Mouse (Mus musculus) regulatory T cell (primary cell): Measurements from ENCODE around the gene 1700066M21Rik.

Experiments used
- in situ Hi-C: fragments of 300-600 bp; cut with MboI, MseI; formaldehyde crosslinking; loops from one replicate; pipeline ENCODE4 v1.15.1; 2025; ENCODE audit warnings: high pct_unique_total_duplicates

1700066M21Rik gene

DNA sequence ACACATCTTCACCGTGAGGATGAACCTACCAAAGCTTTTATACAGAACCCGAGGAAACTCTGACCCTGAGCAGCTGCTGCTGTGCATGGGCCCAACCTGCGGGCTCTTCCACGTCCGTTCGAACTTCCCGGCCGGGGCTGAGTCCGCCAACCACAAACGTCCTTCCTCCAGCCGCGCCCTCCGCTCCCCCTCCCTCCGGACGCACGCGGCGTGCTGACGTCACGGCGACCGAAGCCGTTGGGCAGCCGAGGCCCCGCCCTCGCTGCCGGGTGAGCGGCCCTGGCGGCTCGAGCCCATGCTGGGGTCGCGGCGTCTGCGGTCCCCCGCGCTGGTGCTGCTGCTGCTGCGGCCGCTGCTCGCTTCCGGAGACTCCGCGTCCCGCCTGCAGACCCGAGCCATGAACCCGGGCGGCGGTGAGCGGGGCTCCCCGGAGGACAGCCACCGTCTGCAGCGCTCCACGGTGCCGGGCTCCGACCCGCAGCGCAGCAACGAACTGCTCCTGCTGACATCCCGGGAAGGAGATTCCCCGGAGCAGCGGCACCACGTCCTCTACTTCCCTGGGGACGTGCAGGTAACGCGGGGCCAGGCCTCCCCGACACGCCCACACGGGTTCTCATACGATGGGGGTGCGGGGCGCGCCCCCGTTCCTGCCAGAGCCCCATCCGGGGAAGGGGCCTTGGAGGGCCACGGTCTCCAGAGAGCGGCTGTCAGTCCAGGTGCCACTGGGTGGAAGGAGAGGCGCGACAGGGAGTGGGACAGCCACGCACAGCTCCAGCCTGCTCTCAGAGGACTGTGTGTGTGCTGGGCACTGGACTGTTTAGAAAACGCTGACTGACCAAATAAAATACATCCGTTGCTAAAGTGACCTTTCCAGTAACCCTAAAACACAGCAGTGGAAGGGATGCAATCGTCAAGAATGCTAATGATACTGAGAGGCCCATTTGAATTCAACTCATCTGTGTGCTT lies at the start of gene 1700066M21Rik:
Gene 1700066M21Rik (plus strand): TSS at position 245 of the 966 bp plus-strand sequence.
- in situ Hi-C loops, result no loop called here

DNA sequence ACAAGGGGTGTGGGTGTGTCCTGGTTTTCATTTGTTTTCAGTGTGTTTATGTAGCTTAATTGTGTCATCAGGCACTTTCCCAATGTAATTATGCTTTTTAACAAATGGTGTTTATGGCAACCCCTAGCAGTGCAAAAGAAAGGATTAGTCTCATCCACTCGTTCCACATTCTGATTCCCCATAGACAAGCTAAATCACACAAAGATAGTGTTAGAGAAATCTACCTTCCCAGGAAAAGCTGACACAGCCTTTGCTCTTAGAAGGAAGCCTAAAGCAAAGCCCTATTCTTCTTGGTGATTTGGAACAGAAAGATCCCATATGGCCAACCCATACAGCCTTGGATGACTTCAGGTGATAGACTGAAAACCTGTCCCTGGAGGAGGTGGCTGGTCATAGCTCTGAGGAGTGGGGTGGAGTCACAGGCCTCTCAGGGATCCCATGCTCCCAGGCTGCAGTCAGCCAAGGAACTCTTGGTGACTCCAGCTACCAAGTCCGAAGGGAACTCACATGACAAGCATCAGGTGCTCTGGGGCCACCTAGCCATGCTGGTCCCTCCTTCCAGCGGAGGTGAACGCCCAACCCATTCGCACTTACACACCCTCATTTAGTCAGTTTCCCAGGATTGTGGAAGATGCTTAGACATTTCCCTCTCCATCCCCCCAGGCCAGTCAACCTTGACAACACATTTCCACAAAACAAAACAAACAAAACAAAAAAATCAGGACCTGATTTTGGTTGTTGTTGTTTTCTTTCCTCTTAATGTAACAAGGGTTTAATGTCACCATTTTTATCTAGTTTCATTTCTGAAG lies 47.9 kb upstream of the 1700066M21Rik start:
- in situ Hi-C loops, result no loop called here

DNA sequence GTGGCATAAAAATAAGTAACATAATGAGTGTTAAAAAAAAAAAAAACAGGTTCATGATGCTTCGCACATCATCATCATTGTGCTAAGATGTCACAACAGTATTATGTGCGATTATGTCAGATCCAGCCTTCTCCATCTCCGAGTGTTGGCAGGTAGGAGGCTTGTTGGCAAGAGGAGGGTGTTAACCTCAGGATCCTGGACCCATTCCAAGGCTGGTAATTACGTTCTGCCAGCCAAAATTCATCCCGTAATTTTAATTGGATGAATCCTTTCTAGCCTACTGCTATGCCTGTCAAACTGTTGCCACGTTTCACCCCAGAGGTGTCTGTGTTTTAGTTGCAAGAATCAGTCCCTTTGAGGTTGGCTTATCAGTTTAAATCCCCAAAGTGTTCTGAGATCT lies 47.2 kb upstream of the 1700066M21Rik start:
- in situ Hi-C loops, result no loop called here

DNA sequence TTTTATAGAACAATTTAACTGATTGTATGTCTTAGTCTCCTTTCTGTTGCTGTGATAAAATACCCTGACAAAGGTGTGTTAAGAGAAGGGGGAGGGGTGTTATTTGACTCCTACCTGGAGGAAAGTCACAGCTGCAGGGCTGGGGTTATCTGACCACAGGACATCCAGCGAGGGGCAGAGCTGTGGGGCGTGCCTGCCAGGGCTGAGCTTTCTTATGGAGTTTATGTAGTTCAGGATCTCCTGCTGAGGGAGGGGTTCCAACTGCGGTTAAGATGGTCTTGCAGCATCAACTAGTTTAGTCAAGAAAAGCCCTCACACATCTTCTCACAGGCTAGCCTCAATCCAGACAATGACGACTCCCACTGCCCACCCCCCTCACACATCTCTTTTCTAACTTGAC lies 45.4 kb upstream of the 1700066M21Rik start:
- in situ Hi-C loops, result no loop called here

DNA sequence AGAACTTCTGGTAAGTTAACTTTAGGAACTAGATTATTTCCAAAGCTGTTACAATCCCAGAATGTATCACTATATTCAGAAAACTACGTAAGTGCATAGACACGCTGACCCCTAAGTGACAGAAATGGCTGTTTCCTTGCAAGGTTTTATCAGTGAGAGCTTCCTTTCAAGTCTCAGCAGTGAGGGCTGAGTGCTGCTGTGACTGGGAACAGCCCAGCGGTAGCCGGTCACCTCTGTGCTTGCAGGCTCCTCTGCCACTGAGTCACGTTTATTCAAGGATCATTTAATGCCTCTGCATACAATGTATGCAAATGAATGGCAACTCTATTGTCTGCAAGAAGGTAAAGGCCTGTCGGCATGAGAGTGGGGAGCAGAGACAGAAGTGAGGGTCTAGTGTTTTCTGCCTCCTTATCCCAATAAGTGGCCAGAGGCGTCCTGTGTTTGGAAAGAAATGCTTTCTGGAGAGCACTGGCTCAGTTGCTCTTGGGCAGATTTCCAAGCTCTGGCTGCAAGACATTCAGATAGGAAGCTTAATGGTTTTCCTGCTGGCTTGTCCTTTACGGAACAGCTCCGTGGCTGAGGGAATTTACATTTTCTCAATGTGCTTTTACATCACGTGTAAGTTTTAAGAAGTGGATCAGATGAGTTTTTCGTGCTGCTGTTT lies 43.7 kb upstream of the 1700066M21Rik start:
- in situ Hi-C loops, result no loop called here

DNA sequence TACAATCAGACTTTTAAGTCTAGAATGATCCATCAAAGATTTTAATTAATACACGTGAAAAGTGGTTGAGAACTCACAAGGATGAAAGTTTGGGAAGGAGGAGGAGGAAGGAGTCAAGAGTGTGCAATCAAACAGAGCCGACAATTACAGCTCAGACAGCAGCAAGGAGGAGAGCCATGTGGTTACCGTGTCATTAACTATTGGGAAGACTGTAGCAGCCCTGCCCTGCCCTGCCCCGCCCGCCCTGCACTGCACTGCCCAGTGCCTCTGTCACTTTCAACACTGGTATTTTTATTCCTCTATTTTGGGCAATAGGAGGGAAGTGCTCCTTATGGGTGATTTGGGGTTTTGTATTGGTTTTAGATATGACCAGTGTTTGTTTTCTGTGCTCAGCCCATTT lies 42.2 kb upstream of the 1700066M21Rik start:
- in situ Hi-C loops, result no loop called here

DNA sequence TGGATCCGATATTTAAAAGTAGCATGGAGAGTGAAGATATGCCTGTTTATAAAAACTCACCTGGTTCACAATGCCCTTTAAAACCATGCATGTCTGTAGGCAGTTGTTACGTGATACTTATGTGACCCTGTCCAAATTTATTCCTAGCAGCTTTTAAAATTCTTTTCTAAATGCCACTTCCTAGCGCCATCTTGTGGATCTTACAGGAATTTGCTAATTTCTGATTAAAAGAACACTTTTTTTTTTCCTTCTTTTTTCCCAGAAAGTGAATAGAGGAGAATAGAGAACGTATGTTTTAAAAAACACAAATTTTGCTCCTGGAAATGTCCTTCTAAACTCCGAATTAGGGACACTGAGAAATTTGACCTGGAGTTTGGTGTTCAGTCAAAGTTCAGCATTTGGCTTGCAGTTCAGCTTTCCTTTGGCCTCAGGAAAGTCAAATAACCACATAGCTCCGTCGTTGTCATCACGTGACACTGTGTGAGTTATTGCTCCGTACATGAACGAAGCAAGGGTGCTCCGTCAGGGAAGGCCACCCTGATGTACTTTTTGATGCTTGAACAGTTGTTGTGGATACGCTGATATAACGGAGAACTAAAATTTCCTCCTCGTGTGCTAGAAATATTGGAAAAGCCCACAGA lies 38.1 kb upstream of the 1700066M21Rik start:
- in situ Hi-C loops, result no loop called here

DNA sequence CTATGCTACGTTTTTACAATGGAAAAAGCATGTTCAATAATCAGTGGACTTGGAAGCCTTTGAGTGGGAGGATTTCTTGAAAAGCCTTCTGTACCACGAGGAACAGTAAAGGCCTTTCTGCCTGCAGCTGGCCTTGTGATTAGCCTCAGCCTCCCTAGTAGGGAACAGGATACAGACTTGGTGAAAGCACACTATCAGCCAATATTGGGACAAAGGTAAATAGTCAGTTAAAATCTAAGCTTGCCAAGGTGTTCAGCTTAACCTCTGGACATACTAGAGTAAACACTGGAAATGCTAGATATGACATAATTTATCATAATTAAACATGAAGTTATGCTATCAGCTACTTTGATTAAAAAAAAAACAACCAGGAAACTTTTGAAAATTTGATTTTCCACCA lies 36.2 kb upstream of the 1700066M21Rik start:
- in situ Hi-C loops, result no loop called here

DNA sequence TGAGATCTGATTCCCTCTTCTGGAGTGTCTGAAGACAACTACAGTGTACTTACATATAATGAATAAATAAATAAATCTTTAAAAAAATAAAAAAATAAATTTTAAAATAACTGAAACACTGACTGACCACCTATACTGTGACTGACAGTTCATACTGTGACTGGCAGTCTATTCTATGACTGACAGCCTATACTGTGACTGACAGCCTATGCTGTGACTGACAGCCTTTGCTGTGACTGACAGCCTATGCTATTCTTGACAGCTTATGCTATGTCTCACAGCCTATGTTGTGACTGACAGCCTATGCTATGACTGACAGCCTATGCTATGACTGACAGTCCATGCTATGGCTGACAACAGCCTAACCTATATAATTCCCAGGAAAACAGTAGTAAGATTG lies 29.9 kb upstream of the 1700066M21Rik start:
- in situ Hi-C loops, result no loop called here

DNA sequence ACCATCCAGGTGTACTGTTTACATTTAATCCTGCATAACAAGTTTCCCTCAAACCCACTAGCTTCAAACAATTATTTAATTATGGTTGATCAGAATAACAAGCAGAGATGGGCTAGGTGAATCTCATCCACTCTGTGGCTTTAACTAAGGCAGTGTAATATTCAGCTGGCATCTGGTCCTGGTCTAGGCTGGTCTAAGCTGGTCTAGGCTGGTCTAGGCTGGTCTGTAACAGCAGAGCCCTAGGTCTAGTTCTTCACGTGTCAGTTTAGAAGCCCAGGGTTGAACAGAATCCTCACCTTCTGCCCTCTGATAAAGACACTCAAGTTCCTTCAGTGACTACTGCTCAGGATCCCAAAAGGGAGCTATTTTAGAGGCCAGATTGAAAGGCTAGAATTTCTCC lies 25.5 kb upstream of the 1700066M21Rik start:
- in situ Hi-C loops, result no loop called here

DNA sequence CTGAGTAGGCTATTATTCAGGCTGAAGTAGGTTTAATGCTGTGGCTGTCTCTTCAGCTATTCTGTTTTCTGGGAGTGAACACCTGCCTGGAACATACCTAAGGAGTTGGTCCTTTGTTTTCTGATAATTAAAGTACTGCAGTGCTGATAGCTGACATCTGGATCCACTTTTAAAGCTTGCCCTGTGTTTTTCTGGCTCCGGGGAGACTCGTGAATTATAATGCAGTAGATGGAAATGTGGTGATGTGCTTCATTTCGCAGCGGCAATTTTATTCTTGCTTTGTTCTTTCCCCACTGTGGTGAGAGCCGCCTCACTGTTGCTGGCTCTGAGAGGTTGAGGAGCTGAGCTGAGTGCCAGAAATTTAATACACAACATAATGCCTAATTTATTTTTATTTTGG lies 18.9 kb upstream of the 1700066M21Rik start:
- in situ Hi-C loops, result no loop called here

DNA sequence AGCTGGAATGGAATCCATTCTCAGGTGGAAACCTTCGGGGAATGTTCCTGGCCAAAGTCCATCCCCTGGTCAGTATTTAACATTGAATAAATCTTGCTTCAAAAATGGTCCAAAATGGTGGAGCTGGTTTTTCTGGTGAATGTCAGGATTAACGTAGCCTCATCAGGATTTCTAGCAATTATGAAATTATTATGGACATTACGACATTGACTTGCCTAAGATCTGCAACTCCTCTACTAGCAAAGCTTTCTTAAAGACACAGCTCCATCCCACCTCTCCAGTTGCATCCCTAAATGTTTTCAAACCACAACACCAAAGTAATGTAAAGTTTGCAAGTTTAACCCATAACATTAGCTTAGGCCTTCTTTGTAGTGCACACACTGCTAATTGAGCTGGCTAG lies 10.0 kb upstream of the 1700066M21Rik start:
- in situ Hi-C loops, result no loop called here

DNA sequence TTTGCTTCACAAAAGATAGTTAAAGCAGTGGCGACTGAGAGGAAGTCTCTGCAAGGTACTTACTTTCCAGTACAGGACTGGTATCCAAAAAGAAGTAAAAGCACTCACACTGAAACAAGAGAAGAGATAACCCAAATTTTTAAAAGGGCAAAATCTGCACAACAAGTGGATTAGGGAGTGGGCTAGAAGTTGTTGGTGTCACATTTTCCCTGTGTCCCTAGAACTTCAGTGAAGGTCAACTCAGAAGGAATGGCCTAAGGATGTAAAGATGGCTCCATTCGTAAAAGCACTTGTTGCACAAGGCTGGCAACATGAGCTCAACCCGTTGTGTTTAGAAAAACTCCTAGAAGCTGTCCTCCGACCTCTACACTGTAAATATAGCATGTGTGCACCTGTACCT lies 8.3 kb upstream of the 1700066M21Rik start:
- in situ Hi-C loops, result no loop called here

DNA sequence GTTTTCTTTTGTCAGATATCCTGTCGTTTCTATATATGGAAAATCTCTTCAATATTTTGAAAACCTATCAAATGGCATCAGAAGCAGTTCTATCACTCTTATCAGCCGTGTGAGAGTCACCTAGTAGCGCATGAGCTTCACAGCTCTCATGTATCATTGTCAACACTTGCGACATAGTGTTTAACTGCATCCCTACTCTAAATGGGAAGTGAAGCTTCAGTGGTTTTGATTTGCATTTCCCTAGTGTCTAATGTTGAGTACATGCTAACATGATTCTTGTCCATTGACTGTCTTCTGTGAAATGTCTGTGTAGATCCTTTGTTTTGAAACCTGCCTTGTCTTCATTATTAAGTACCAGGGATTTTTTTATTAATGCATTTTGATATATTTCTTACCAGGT lies 7.0 kb upstream of the 1700066M21Rik start:
- in situ Hi-C loops, result no loop called here

DNA sequence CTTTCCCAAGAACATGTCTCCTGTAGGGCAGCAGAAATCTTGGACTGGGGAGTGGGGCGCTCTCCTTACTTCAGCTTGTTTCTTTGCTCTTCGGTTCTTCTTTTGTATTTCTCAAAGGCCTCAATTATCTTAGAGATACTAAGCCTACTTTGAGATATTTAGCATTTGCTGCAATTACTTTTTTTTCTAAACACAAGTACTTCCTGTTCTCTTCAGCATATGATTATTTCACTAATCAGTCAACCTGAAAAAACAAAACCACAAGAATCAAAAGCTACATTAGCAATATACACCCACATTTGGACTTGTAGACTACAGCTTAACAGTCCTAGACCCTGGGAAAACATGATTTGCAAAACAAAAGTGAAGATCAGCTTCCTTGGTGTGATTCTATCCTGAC lies 2.1 kb upstream of the 1700066M21Rik start:
- in situ Hi-C loops, result no loop called here

DNA sequence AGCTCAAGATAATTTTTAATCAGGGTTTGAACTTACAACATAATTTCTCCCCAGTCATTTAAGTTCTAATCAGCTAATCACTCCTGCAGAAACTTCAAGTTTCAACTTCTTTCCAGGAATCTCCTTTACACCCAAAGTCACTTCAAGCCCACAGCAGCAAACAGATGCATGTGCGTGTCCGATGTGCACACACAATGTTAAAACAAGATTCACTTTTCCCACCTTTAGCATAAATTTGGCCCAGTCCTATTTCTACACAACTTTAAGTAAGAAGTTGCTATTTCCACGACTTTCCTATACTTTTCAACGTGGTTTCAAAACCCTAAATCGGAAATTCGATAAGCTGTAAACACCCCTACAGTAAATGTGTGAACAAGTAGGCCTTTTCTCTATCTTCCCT lies 614 bp upstream of the 1700066M21Rik start:
- in situ Hi-C loops, result no loop called here

DNA sequence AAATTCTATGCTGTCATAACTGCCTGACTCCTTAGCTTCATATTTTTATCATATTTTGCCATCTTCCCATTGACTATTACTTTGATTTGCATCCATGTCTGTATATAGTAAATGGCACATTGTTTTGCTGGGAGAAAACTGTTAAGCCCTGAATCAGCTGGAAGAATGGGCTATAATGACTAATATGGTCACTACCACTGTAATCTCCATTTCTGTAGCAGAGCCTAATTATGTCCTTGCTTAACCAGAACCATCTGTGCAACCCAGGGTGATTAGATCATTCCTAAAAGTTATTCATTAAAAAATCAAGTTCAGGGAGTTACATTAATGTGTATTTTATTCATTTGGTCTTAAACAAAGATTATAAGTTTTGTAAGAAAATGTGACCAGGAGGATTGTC lies 9.1 kb downstream of the 1700066M21Rik start:
- in situ Hi-C loops, result no loop called here

DNA sequence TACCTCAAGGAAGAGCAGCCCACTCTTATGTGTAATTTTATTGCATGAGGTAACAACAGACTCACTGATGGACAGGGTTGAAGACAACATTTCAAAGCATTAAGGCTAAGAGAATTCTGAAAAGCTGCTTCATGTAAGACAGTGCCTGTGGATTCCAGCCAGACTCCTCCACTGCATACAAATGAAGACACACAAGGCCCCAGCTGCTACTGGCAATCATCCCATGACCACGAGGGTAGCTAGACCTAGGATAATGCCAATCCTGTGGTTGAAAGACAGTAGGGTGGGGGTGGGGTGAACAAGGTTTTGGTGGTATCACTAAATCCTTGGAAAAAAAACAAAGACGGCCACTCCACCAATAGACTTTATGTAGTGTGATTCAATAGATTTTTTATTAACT lies 10.5 kb downstream of the 1700066M21Rik start:
- in situ Hi-C loops, result no loop called here

DNA sequence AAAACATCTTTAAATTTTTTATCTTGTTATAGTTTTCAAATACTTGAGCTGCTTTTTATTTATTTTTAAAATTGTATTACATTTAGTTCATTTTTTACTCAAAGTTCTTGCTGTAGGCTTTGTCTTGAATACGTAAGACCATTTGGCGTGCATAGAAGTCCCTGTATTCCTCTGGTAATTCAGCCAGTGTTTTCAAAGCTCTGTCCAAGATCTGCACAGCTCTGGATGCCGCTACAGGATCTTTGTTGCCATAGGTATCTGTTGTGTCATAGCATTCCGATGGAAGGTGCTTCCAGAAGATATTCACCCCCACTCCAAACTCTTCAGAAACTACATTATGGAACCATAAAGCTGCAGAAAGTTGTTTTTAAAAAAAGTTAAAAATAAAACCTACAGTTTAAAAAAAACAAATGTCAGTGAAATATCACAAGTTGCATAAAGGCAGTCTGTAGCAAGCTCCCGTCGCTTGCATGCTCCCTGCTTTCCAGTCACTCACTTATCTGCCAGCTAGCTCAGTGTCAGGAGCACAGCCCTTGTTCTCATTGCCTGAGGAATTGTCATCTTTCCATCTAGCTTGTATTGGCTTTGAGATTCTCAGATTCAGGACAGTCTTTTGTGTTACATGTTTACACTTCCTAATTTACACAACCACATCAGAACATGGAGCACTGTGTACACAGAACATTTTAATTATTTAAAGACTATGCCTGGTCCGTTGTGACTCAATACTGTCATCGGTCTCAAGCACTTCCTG lies 11.2 kb downstream of the 1700066M21Rik start:
- in situ Hi-C loops, result no loop called here

DNA sequence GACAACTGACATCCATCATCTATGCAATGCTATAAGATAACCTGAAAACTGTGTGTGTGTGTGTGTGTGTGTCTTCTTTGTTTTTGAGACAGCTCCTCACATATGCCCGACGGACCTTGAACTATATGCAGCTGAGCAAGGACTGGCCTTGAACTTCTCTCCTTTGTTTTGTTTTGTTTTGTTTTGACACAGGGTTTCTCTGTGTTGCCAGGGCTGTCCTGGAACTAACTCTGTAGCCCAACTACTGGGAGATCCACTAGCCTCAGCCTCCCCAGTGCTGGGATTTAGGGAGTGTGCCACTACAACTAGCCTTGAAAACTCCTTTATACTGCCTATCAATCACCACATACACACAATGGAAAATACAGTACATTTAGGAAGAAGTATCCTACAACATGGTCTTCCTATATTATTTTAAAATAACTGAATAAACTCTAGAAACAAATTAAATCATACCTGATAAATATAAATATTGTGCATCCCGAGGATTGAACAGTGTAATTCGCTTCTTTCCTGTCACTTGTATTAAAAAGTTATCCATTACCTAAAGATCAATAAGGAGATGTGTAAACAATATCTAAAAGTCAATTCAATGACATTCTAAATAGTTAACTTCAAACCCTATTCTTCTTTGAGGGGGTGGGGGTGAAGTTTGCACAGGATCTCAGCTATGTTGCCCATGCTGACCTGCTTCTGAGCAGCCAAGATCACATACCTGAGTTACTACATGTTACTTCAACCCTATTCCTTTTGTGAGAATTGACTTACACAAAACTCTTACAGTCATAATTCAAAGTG lies 13.8 kb downstream of the 1700066M21Rik start:
- in situ Hi-C loops, result no loop called here
